Mouse (Mus musculus): ENCODE results near the gene Uqcr10.

DNA sequence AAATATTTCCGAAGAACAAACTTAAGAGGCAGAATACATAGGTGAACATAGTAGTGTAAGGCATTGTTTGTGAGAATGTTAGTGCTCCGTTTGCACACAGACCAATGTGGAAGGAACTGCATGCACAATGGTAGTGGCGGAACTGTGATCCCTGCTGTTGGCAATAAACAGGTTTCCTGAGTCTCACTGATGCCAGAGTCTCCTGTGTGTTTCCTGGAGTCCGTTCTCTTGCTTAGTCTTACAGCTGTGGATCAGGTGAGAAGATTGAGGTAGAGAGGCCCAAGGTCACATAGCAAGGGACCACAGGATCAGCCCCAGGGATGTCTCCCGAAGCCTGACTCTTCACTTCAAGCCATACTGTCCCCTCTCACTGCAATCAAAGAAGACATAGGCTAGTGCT is 18.6 kb downstream of the Uqcr10 start:
- TF ChIP-seq POLR2A (IDR thresholded peaks at IDR 0.05; ENCODE audit: low read depth, low read length) (no peak), CTCF (IDR thresholded peaks at IDR 0.05; ENCODE audit: extremely low read depth, insufficient read length, insufficient replicate concordance, low read depth, low read length) (no peak)
